Mouse (Mus musculus) liver, postnatal 0 days (tissue): ENCODE results near the gene Abhd18.

Source experiments
- CTCF ChIP-seq: sonication (generic); IDR thresholded peaks from 2 replicates; pipeline ENCODE4 v1.5.1; 2016; ENCODE audit warnings: antibody characterized with exemption, low read depth
- EP300 ChIP-seq: IDR thresholded peaks from 2 replicates; pipeline ENCODE4 v1.6.1; 2016; ENCODE audit warnings: antibody characterized with exemption, low read depth, mild to moderate bottlenecking

GRCm38 (mm10) chr3:40799530-40800372, 47.0 kb upstream of the Abhd18 start, which contains the start of gene Plk4:
- no peak for TF ChIP-seq CTCF
- no peak for TF ChIP-seq EP300
